Mouse (Mus musculus) urinary bladder, postnatal 4 days (tissue): Measurements from ENCODE around the gene Myod1.

Experiments used
- DNase-seq, 2 experiments: peaks; one replicate each; pipeline ENCODE4 v3.0.0; 2021 to 2022; ENCODE audit warnings: low spot score in 2 of 2

The Myod1 gene

DNA sequence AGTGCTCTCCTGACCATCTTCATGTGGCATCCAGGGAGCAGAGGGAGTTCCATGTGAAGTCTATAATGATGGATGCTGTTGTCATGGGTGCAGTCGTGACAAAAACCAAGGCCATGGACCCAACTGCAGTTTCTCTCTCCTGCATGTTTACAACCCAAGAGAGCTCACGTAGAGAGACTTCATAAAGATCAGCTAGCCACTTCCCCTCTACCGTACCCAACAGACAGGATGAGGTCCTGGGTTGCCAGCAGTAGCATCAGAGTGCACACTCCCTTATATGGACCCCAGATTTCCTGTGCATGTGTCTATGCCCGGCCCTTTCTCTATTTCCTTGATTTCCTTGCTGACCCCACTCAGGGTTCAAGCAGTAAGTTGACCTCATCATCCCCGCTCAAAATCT is 15.4 kb downstream of the Myod1 start:
- no peak for DNase-seq

GRCm38 (mm10) chr7:46393116-46393515 is 16.8 kb downstream of the Myod1 start:
- peak; percentile 63 to 73 for DNase-seq

DNA sequence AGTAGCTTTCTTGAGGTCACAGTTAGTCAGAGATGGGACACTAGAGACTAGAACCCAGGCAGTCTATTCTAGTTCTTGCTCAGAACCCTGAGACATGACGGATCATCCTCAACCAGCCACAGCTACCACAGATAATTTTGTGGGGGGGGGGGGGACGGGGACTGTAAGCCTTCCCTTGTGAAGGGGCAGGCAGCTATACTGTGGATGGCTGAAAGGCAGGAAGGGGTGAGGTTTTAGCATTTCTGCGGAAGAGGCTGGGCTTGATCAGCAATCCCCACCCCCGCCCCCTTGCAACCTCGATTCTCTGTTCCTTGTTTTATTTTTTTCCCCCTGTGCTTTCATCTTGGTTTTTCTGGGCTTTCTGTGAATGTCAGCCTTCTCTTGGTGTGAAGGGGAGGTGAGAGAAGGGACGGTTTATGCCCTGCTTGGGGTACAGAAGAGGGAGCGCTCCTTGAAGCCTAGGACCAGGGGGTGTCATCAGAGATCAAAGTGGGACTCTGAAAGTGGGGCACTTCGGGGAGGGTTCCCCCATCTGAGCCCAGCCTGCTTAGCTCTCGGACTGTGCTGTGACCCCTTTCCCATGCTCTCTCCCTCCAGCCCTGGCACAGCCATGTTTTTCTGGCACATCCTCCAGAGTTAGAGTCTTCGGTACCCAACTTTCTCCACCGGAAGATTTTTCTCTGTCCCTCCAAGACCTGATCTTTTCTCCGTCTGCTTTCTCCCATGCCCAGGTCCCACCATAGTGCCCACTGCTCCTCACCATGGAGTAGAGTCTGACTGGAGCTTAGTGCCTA is 17.6 kb downstream of the Myod1 start:
- no peak for DNase-seq

DNA sequence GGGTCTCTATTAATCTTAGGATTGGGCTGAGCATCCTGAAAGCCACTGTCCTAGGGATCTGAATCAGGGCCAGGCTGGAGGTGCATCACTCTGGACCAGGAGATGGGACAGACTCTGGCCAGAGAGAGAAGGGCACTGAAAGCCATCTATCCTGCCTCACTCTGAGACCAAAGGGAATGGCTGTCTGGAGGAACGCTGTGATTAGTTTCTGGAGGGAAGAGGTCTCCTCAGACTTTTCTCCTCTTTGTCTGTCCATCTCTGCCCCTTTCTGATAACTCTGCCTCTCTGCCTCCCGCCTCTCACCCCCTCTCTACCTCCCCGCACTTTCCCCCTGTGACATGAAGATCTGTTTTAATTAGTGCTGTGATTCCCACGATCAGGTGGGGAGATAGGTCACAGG is 18.7 kb downstream of the Myod1 start:
- no peak for DNase-seq

DNA sequence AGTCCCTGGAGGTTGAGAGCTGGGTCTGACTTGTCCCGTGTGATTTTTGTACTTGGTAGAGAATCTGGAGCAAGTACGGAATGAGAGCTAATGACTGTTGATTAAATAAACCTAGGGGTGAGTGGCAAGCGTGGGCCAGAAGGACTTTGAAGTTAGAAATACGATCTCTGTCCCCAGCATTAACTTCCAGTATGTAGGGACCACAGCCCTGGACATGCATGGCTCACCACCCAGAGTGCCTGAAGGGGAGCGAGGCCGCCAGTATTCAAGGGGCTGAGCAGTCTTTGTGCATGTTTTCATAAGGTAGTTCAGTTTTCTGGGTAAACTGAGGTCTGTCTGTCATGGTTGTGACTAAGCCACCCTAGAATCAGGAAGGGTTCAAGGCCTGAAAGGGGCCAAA is 19.3 kb downstream of the Myod1 start:
- DNase-seq = no peak

DNA sequence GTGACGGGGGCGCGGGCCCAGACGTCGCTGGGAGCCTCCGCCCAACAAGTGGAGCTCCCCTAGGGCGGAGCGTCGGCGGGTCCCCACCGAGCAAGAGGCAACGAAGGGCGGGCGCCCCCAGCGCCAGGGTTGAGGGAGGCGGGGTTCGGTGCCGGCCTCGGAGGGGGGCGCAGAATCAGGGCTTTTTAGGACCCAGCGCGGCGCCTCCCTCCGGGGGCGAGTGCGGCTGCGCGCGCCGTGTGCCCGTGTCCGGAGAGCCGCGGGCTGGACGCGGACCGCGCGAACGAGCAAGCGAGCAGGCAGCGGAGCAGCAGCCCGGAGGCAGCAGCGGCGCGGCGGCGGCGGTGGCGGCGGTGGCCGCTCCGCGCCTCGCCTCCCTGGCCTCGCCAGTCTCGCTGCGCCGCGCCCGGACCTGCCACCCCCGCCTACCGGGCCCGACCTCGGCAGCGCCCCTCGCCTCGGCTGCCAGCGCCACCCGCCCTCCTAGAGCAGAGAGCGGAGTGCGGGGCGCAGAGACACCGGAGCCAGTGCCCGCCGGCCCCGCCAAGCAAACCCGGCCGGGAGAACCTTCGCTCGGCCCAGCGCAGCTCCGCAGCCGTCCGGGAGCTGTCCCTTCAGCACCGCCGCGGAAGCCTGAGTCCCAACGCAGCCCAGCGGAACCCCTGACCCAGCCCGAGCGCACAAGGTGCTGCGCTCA is 20.1 kb downstream of the Myod1 start, which contains the start of gene Kcnc1:
Gene Kcnc1 (plus strand): TSS at position 267 of the 697 bp plus-strand sequence.
- peak; percentile 68 to 85 for DNase-seq

DNA sequence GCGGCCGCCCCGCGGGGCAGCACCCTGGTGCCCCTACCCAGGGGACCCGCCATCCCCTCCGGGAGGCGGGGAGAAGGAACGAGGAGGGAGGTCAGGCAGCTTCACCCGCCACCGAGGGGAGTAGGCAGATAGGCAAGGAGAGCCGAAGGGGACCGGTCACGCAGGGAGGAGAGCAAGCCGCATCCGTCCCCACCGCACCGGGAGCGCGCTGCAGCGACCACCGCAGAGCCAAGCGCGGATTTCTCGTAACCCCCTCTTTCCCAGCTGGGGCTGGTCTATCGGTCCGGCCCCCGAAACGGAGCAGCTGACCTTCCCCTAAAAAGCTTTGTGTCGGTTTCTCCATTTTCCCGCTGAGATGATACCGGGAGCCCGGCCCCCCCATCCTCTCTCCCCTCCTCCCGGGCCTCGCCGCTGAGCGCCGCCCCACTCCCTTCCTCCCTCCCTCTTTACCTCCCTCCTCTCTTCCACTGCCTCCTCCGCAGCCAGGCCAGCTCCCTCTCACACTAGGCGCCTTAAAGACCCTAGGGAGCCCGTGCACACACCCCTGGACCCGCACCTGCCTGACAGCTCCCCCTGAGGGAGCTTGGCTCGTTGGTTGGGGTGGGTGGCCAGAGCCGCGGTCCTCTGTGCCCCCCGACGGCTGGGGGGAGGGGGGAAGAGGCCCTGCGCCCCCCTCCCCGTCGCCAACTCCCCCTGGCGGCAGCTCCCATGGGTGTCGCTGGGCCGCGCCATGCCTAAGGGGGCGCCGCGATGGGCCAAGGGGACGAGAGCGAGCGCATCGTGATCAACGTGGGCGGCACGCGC is 20.9 kb downstream of the Myod1 start:
- no peak for DNase-seq

- DNase-seq = no peak
Measured at GRCm38 (mm10) chr7:46397732-46398333, 21.6 kb downstream of the Myod1 start.

DNA sequence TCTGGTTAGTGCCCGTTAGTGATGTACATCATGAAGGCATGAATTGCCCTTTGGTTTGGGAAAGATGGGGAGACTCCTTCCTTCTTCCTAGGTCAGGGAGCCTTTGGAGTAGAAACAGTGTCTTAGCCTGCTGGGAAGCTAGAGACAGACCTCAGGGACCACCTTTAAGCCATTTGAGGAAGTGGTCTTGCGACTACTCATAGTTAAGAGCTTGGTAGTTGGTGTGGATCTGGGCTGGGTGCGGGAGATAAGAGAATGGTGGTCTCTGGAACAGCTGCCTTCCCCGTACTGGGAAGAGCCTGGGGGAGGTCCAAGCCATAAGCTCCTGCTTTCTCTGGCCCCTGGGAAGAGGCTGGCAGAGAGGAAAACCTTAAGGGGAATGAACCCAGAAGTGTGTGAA is 22.3 kb downstream of the Myod1 start:
- DNase-seq = no peak

DNA sequence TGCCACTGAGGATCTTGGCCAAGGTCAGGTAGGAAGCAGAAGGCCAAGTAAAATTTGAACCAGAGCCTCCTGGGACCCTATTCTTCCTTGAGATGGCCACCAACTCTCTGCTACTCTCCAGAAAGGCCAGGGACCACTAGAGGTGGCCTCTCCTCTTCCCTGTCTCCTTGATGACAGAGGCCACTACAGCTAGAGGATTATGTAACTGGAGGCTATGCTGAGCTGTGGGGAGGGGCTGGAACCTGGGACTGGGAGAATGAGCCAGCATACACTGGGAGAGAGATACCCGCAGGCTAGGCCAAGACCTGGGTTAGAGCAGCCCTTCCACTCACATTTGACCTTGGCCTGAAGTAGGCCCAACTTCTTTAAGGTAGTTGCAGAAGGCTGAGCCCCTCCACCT is 23.4 kb downstream of the Myod1 start:
- no peak for DNase-seq

DNA sequence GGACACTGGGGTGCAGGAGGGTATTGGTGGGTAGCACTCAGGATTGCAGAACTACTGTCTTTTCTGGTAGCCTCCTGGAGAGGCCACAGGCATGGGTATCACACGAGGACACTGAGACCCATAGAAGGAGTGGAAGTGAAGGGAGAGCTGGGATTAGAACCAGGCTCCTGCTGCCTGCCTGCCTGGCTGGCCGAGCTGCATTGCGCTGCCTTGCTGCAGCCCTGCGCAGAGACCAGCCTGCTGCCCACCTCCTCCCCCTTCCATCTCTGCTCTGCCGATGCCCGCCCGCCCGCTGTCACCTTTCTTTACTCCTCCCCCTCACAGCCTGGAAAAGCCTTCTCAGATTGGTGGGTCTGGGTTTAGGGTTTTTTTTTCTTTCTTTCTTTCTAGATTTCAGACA is 24.1 kb downstream of the Myod1 start:
- DNase-seq = no peak

- no peak for DNase-seq
Measured at GRCm38 (mm10) chr7:46401371-46402180, 25.3 kb downstream of the Myod1 start.

GRCm38 (mm10) chr7:46403616-46404485 is 27.6 kb downstream of the Myod1 start:
- no peak for DNase-seq

GRCm38 (mm10) chr7:46404756-46405155 is 28.5 kb downstream of the Myod1 start:
- DNase-seq = no peak

GRCm38 (mm10) chr7:46408606-46409005 is 32.3 kb downstream of the Myod1 start:
- no peak for DNase-seq

- DNase-seq = no peak
Measured at GRCm38 (mm10) chr7:46409204-46409789, 33.0 kb downstream of the Myod1 start.

GRCm38 (mm10) chr7:46410727-46411126 is 34.5 kb downstream of the Myod1 start:
- DNase-seq = no peak

DNA sequence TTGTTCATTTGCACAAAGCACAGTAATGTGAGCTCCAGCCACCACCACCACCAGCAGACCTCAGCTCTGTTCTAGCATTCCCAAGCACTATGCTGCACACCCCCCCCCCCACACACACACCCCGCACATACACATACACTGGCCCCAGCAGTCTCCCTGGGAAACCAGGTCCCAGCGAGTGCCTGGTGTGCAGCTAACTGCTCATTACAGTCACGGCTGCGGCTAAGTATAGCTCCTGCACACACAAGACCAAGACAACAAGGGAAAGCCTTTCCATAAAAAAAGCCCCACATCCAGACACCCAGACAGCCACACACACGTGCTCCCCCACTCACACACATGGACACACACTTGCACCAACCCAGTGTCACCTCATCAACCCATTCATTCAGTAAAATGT is 36.5 kb downstream of the Myod1 start:
- DNase-seq = no peak

GRCm38 (mm10) chr7:46413959-46414725 is 37.9 kb downstream of the Myod1 start:
- DNase-seq = no peak
